Mouse (Mus musculus) forebrain, embryonic 11.5 days (tissue): ENCODE results near the gene Itpkb. TPM values are rescaled to one million over a fixed set of nuclear protein-coding genes. Genes with fewer than 3 reads are reported as not detected.
A peak's percentile ranks its signal among the peaks of the same experiment; 100 is the strongest.

ENCODE experiments used
- ATAC-seq: fragments of 200-750 bp; cut with Nextera tagmentation; replicated peaks from 2 replicates; pipeline ENCODE4 v1.8.0; 2017; ENCODE audit warnings: moderate TSS enrichment; ENCODE audit not compliant: low FRiP score
- DNase-seq: peaks from one replicate; pipeline ENCODE4 v3.0.0-alpha.2; 2017; ENCODE audit warnings: low spot score
- H3K27ac ChIP-seq: fragments of 300-500 bp; sonication (generic); 2 replicates; pipeline ENCODE4 v1.5.1; 2014; ENCODE audit warnings: low read depth, low read length
- H3K27me3 ChIP-seq: fragments of 300-500 bp; sonication (generic); 2 replicates; pipeline ENCODE4 v1.6.1; 2014; ENCODE audit warnings: mild to moderate bottlenecking, low read length, mixed read lengths; ENCODE audit not compliant: control insufficient read depth, insufficient read depth
- H3K36me3 ChIP-seq: fragments of 300-500 bp; sonication (generic); 2 replicates; pipeline ENCODE4 v1.6.1; 2014; ENCODE audit warnings: mild to moderate bottlenecking, low read length, moderate library complexity, mixed read lengths; ENCODE audit not compliant: control insufficient read depth, insufficient read depth
- H3K4me1 ChIP-seq: fragments of 300-500 bp; sonication (generic); replicated peaks from 2 replicates; pipeline ENCODE4 v1.6.1; 2014; ENCODE audit warnings: low read length, mixed read lengths; ENCODE audit not compliant: control insufficient read depth, insufficient read depth
- H3K4me2 ChIP-seq: fragments of 300-500 bp; sonication (generic); 2 replicates; pipeline ENCODE4 v1.6.1; 2014; ENCODE audit warnings: low read depth, mild to moderate bottlenecking, low read length, moderate library complexity, mixed read lengths; ENCODE audit not compliant: severe bottlenecking
- H3K4me3 ChIP-seq: fragments of 300-500 bp; sonication (generic); 2 replicates; pipeline ENCODE4 v1.5.1; 2014; ENCODE audit warnings: low read depth, low read length
- H3K9ac ChIP-seq: fragments of 300-500 bp; sonication (generic); 2 replicates; pipeline ENCODE4 v1.6.1; 2014; ENCODE audit warnings: low read length
- H3K9me3 ChIP-seq: fragments of 300-500 bp; sonication (generic); 2 replicates; pipeline ENCODE4 v1.6.1; 2016; ENCODE audit warnings: low read length, mixed read lengths; ENCODE audit not compliant: control insufficient read depth
- WGBS: fragments of 180-500 bp; shearing (Covaris S2); extraction: QIAGEN DNeasy Blood & Tissue Kit; methylation state at CpG from one replicate; pipeline ENCODE4 v1.1.7; 2014; 5-methylcytosine and 5-hydroxymethylcytosine counted together
- polyA plus RNA-seq: library from polyadenylated mRNA; unstranded; fragments of >200 nt; fragmentation: Nextera tagmentation; extraction: Ambion mirVana; gene quantifications from 2 replicates; pipeline ENCODE4 v1.2.1, GENCODE M21; 2014

Itpkb gene
- polyA plus RNA-seq, 1 experiment from 2014 or later = 3.2 TPM

GRCm38 (mm10) chr1:180322896-180323295, 7.4 kb upstream of the Itpkb start:
- DNase-seq = no peak
- 89% methylated on average over 3 of the region's 3 CpGs for WGBS
- Histone ChIP-seq H3K27me3 (no peaks in the 10 kb centered on the region), H3K9ac (no peak overlapping the region), H3K36me3 (no peaks in the 10 kb centered on the region), H3K4me3 (no peak overlapping the region), H3K4me1 (no peaks in the 10 kb centered on the region), H3K9me3 (no peaks in the 10 kb centered on the region), H3K27ac (no peak overlapping the region), H3K4me2 (no peak overlapping the region)
- no peak for ATAC-seq

- no peaks in the 10 kb centered on the region for H3K9me3 ChIP-seq
- no peak overlapping the region for H3K27ac ChIP-seq
- H3K36me3 ChIP-seq = no peaks in the 10 kb centered on the region
- ATAC-seq = no peak
- no peaks in the 10 kb centered on the region for H3K27me3 ChIP-seq
- DNase-seq = no peak
- 92% methylated on average over 5 of the region's 5 CpGs for WGBS
- H3K4me1 ChIP-seq = no peaks in the 10 kb centered on the region
- no peak overlapping the region for H3K9ac ChIP-seq
- H3K4me3 ChIP-seq = no peak overlapping the region
- H3K4me2 ChIP-seq = no peak overlapping the region
Measured at GRCm38 (mm10) chr1:180323491-180323890, 6.8 kb upstream of the Itpkb start.

- Histone ChIP-seq H3K36me3 (no peaks in the 10 kb centered on the region), H3K4me3 (no peak overlapping the region), H3K9me3 (no peaks in the 10 kb centered on the region), H3K9ac (no peak overlapping the region), H3K27ac (no peak overlapping the region), H3K4me1 (no peaks in the 10 kb centered on the region; the same call in 1 of the 2 replicates), H3K27me3 (no peaks in the 10 kb centered on the region), H3K4me2 (no peak overlapping the region)
- WGBS = 86% methylated on average over 4 of the region's 4 CpGs
- ATAC-seq = no peak
- DNase-seq = no peak
Measured at GRCm38 (mm10) chr1:180324271-180324670, 6.0 kb upstream of the Itpkb start.

- H3K27me3 ChIP-seq = peaks cover 13% of the 10 kb centered on the region
- no peaks in the 10 kb centered on the region for H3K9me3 ChIP-seq
- H3K9ac ChIP-seq = peak overlapping the region; percentile 24; the same call in 1 of the 2 replicates
- no peak overlapping the region for H3K27ac ChIP-seq
- H3K4me2 ChIP-seq = no peak overlapping the region
- H3K4me3 ChIP-seq = no peak overlapping the region
- ATAC-seq (no peak), DNase-seq (no peak)
- 13% methylated on average over 12 of the region's 12 CpGs for WGBS
- no peaks in the 10 kb centered on the region for H3K36me3 ChIP-seq
- peaks cover 22% of the 10 kb centered on the region; the same call in 1 of the 2 replicates for H3K4me1 ChIP-seq
Measured at GRCm38 (mm10) chr1:180328794-180329665, 1.3 kb upstream of the Itpkb start.

GRCm38 (mm10) chr1:180329706-180330105, 579 bp upstream of the Itpkb start:
- H3K36me3 ChIP-seq = no peaks in the 10 kb centered on the region
- H3K9ac ChIP-seq = peak overlapping the region; percentile 24
- no peak overlapping the region for H3K4me3 ChIP-seq
- H3K27me3 ChIP-seq = peaks cover 13% of the 10 kb centered on the region
- ATAC-seq (no peak), DNase-seq (no peak)
- H3K9me3 ChIP-seq = no peaks in the 10 kb centered on the region
- H3K27ac ChIP-seq = no peak overlapping the region
- peak overlapping the region; percentile 5; the same call in 1 of the 2 replicates for H3K4me2 ChIP-seq
- WGBS = 14% methylated on average over 6 of the region's 6 CpGs
- peaks cover 22% of the 10 kb centered on the region; the same call in 1 of the 2 replicates for H3K4me1 ChIP-seq

- Histone ChIP-seq H3K4me3 (peak overlapping the region; percentile 55), H3K27ac (0 out of 2 replicates have a peak overlapping the region, but pooled peaks have one; percentile 18), H3K9ac (peak overlapping the region; percentile 72), H3K4me1 (peaks cover 22% of the 10 kb centered on the region; the same call in 1 of the 2 replicates), H3K27me3 (peaks cover 13% of the 10 kb centered on the region), H3K36me3 (no peaks in the 10 kb centered on the region), H3K4me2 (peak overlapping the region; percentile 99), H3K9me3 (no peaks in the 10 kb centered on the region)
- ATAC-seq (peak; percentile 56), DNase-seq (peak; percentile 79)
- WGBS = under 1% methylated on average over 58 of the region's 58 CpGs
Measured at GRCm38 (mm10) chr1:180330707-180331545, 641 bp downstream of the Itpkb start.

GRCm38 (mm10) chr1:180331546-180332075, 1.3 kb downstream of the Itpkb start:
- Histone ChIP-seq H3K27me3 (peaks cover 13% of the 10 kb centered on the region), H3K27ac (no peak overlapping the region), H3K4me1 (peaks cover 22% of the 10 kb centered on the region; the same call in 1 of the 2 replicates), H3K9me3 (no peaks in the 10 kb centered on the region), H3K4me2 (peak overlapping the region; percentile 99), H3K4me3 (peak overlapping the region; percentile 55), H3K36me3 (no peaks in the 10 kb centered on the region), H3K9ac (peak overlapping the region; percentile 72)
- WGBS = under 1% methylated on average over 21 of the region's 21 CpGs
- ATAC-seq (peak; percentile 51), DNase-seq (peak; percentile 68)
